Mouse (Mus musculus): ENCODE measurements at regions not wholly inside any gene's neighbourhood (a gene's known extent, or its start where the extent isn't known, plus 50 kb on each side); places are given as distances from the start of the nearest gene placed in this dataset.

GRCm38 (mm10) chr12:52622398-52622797, 76.8 kb upstream of the Akap6 start:
- WGBS: 94% methylated on average over 6 of the region's 6 CpGs
- Histone ChIP-seq H3K9me3 (replicated peaks) (no peaks in the 10 kb centered on the region), H3K9ac (replicated peaks) (no peak overlapping the region), H3K4me2 (no peak overlapping the region), H3K27me3 (replicated peaks) (no peaks in the 10 kb centered on the region), H3K36me3 (no peaks in the 10 kb centered on the region), H3K4me1 (no peaks in the 10 kb centered on the region), H3K27ac (replicated peaks) (no peak overlapping the region), H3K4me3 (replicated peaks) (no peak overlapping the region)
- ATAC-seq (ENCODE audit: low FRiP score): no peak

GRCm38 (mm10) chr12:52623416-52624108, 75.6 kb upstream of the Akap6 start:
- no peak overlapping the region for H3K4me2 ChIP-seq

GRCm38 (mm10) chr12:52624871-52625270, 74.3 kb upstream of the Akap6 start:
- no peak overlapping the region for H3K27ac ChIP-seq (replicated peaks)
- WGBS: 89% methylated on average over 1 of the region's 1 CpGs
- no peak overlapping the region for H3K9ac ChIP-seq (replicated peaks)
- H3K36me3 ChIP-seq: no peaks in the 10 kb centered on the region
- no peak overlapping the region for H3K4me3 ChIP-seq (replicated peaks)
- H3K4me1 ChIP-seq: no peaks in the 10 kb centered on the region
- no peak overlapping the region for H3K4me2 ChIP-seq
- no peaks in the 10 kb centered on the region for H3K9me3 ChIP-seq (replicated peaks)
- no peaks in the 10 kb centered on the region for H3K27me3 ChIP-seq (replicated peaks)
- no peak for ATAC-seq (ENCODE audit: low FRiP score)

More at GRCm38 (mm10) chr12:52623416-52624108, 75.6 kb upstream of the Akap6 start:
- H3K4me1 ChIP-seq: no peaks in the 10 kb centered on the region
- ATAC-seq (ENCODE audit: low FRiP score): no peak
- H3K4me3 ChIP-seq (replicated peaks): no peak overlapping the region
- H3K27me3 ChIP-seq (replicated peaks): no peaks in the 10 kb centered on the region
- H3K36me3 ChIP-seq: no peaks in the 10 kb centered on the region
- H3K9ac ChIP-seq (replicated peaks): no peak overlapping the region
- no peak overlapping the region for H3K27ac ChIP-seq (replicated peaks)
- no peaks in the 10 kb centered on the region for H3K9me3 ChIP-seq (replicated peaks)
- 64% methylated on average over 10 of the region's 10 CpGs for WGBS

GRCm38 (mm10) chr12:52628771-52629170, 70.4 kb upstream of the Akap6 start:
- H3K4me2 ChIP-seq: no peak overlapping the region
- no peak for ATAC-seq (ENCODE audit: low FRiP score)
- no peaks in the 10 kb centered on the region for H3K36me3 ChIP-seq
- no peak overlapping the region for H3K9ac ChIP-seq (replicated peaks)
- H3K27ac ChIP-seq (replicated peaks): no peak overlapping the region
- H3K9me3 ChIP-seq (replicated peaks): no peaks in the 10 kb centered on the region
- H3K4me1 ChIP-seq: no peaks in the 10 kb centered on the region
- no peaks in the 10 kb centered on the region for H3K27me3 ChIP-seq (replicated peaks)
- H3K4me3 ChIP-seq (replicated peaks): no peak overlapping the region
- 78% methylated on average over 5 of the region's 5 CpGs for WGBS

- no peaks in the 10 kb centered on the region for H3K36me3 ChIP-seq
Observed at GRCm38 (mm10) chr12:52635121-52635878, 63.9 kb upstream of the Akap6 start.

GRCm38 (mm10) chr12:52636186-52636881, 62.8 kb upstream of the Akap6 start:
- Histone ChIP-seq H3K9me3 (replicated peaks) (no peaks in the 10 kb centered on the region), H3K9ac (replicated peaks) (no peak overlapping the region), H3K27me3 (replicated peaks) (no peaks in the 10 kb centered on the region), H3K4me3 (replicated peaks) (no peak overlapping the region), H3K4me1 (0 out of 2 replicates have a peak, but pooled peaks cover 2% of the 10 kb centered on the region), H3K4me2 (no peak overlapping the region), H3K27ac (replicated peaks) (no peak overlapping the region), H3K36me3 (no peaks in the 10 kb centered on the region)
- ATAC-seq (ENCODE audit: low FRiP score): no peak
- 75% methylated on average over 6 of the region's 6 CpGs for WGBS

More at GRCm38 (mm10) chr12:52635121-52635878, 63.9 kb upstream of the Akap6 start:
- Histone ChIP-seq H3K27ac (replicated peaks) (no peak overlapping the region), H3K27me3 (replicated peaks) (no peaks in the 10 kb centered on the region), H3K4me3 (replicated peaks) (no peak overlapping the region), H3K4me1 (0 out of 2 replicates have a peak, but pooled peaks cover 2% of the 10 kb centered on the region), H3K9me3 (replicated peaks) (no peaks in the 10 kb centered on the region), H3K9ac (replicated peaks) (no peak overlapping the region), H3K4me2 (no peak overlapping the region)
- WGBS: 77% methylated on average over 8 of the region's 8 CpGs
- no peak for ATAC-seq (ENCODE audit: low FRiP score)

- H3K4me2 ChIP-seq: no peak overlapping the region
- H3K36me3 ChIP-seq: no peaks in the 10 kb centered on the region
- H3K27ac ChIP-seq (replicated peaks): no peak overlapping the region
- H3K4me3 ChIP-seq (replicated peaks): no peak overlapping the region
- no peaks in the 10 kb centered on the region for H3K9me3 ChIP-seq (replicated peaks)
- ATAC-seq (ENCODE audit: low FRiP score): no peak
- H3K27me3 ChIP-seq (replicated peaks): no peaks in the 10 kb centered on the region
- H3K4me1 ChIP-seq: 0 out of 2 replicates have a peak, but pooled peaks cover 2% of the 10 kb centered on the region
- WGBS: 96% methylated on average over 4 of the region's 4 CpGs
- H3K9ac ChIP-seq (replicated peaks): no peak overlapping the region
Observed at GRCm38 (mm10) chr12:52636920-52637319, 62.3 kb upstream of the Akap6 start.

GRCm38 (mm10) chr12:52637506-52638249, 61.5 kb upstream of the Akap6 start:
- no peak overlapping the region for H3K4me3 ChIP-seq (replicated peaks)
- no peaks in the 10 kb centered on the region for H3K27me3 ChIP-seq (replicated peaks)
- ATAC-seq (ENCODE audit: low FRiP score): peak; percentile 63; the same call in 1 of the 2 replicates
- H3K27ac ChIP-seq (replicated peaks): no peak overlapping the region
- H3K4me2 ChIP-seq: no peak overlapping the region
- H3K36me3 ChIP-seq: no peaks in the 10 kb centered on the region
- 0 out of 2 replicates have a peak, but pooled peaks cover 2% of the 10 kb centered on the region for H3K4me1 ChIP-seq
- no peak overlapping the region for H3K9ac ChIP-seq (replicated peaks)
- WGBS: 65% methylated on average over 14 of the region's 14 CpGs
- H3K9me3 ChIP-seq (replicated peaks): no peaks in the 10 kb centered on the region

- no peak overlapping the region for H3K27ac ChIP-seq (replicated peaks)
- no peaks in the 10 kb centered on the region for H3K9me3 ChIP-seq (replicated peaks)
- H3K36me3 ChIP-seq: no peaks in the 10 kb centered on the region
- WGBS: 60% methylated on average over 11 of the region's 11 CpGs
- no peak overlapping the region for H3K4me3 ChIP-seq (replicated peaks)
- 0 out of 2 replicates have a peak, but pooled peaks cover 2% of the 10 kb centered on the region for H3K4me1 ChIP-seq
- no peak overlapping the region for H3K4me2 ChIP-seq
- no peak overlapping the region for H3K9ac ChIP-seq (replicated peaks)
- no peaks in the 10 kb centered on the region for H3K27me3 ChIP-seq (replicated peaks)
- ATAC-seq (ENCODE audit: low FRiP score): no peak
Observed at GRCm38 (mm10) chr12:52638461-52638860, 60.7 kb upstream of the Akap6 start.

GRCm38 (mm10) chr12:52644059-52644458, 55.1 kb upstream of the Akap6 start:
- Histone ChIP-seq H3K4me3 (replicated peaks) (no peak overlapping the region), H3K9ac (replicated peaks) (no peak overlapping the region), H3K9me3 (replicated peaks) (no peaks in the 10 kb centered on the region), H3K27me3 (replicated peaks) (no peaks in the 10 kb centered on the region), H3K27ac (replicated peaks) (no peak overlapping the region), H3K4me1 (no peaks in the 10 kb centered on the region), H3K4me2 (no peak overlapping the region), H3K36me3 (no peaks in the 10 kb centered on the region)
- WGBS: 77% methylated on average over 5 of the region's 5 CpGs
- no peak for ATAC-seq (ENCODE audit: low FRiP score)

Measured in neural tube, embryonic 15.5 days (tissue).